Mouse (Mus musculus) heart, adult 11 months (tissue): ENCODE measurements around the gene Il2ra.

ENCODE experiments used
- DNase-seq: peaks from one replicate; pipeline ENCODE4 v3.0.0; 2022

Gene Il2ra

DNA sequence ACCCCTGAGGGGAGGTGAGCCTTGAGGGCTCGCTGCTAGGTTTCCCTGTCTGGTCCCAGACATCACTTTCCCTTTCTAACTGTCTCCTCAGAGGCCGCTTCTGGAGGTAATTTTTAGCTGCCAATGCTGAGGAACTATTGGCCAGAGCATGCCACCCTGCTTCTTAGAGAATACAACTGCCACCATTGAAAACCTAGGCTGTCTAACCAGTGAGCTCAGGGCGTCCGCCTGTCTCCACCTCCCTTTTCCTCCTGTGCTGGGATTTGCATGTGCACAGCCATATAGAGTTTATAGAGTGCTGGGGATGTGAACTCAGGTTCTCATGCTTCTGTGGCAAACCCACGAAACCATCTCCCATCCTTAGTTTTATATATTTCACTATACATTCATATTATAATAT is 11.2 kb downstream of the Il2ra start:
- no peak for DNase-seq

DNA sequence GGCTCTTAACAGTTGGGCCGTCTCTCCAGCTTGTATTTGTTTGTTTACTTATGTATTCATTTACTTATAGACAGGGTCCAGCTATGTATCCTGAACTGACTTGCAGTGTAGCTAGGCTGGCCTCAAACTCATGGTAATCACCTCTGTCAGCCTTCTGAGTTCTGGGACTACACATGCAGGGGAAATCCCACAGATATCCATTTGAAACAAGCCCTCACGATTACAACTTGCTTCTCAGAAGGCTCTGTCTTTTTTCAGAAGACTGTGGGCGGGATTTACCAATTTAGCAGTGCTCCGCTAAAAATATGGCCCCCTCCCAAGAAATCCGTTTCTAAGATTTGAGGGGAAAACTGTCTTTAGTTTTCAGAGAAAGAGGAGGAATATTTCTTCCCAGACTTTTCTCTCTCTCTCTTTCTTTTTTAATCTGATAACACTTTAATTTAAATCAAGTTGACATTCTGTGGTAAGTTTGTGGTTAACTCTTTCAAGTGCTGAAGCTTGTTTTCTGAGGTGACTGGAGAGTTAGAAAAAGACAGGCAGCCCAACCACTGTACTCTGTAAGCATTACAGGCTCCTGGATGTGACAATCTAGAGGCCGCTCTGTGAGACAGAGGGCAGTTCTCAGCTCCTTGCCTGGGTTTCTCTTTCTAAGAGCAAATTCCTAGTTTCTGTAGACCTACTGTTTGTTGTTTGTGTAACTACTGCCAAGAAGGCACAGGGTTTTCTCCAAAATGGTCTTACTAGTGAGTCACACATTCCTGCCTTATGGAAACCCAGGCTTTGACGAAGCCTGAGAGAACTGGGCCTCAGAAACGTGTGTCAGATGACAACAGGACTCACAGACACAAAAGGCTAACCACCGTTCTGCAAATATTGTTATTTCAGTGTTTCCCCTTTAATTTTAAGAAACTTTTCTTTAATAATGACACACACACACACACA is 12.7 kb downstream of the Il2ra start:
- no peak for DNase-seq

DNA sequence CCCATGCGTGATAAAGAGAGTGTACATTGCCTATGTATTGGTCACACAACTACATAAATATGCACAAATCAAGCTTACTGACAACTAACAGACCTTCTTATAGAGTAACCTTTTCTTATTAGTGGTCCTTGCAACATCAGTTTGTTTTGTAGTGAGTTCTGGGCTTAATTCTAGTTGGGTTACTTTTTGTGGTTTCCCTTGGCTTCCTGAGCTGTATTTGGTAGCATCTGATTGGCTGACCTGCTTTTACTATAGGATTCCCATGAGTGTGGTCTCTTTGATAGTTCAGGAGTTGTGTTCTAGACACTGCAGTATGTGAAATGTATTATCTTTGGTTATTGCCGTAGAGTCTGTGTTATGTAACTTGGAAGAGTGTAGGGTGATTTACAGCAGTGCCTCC is 15.0 kb downstream of the Il2ra start:
- no peak for DNase-seq

DNA sequence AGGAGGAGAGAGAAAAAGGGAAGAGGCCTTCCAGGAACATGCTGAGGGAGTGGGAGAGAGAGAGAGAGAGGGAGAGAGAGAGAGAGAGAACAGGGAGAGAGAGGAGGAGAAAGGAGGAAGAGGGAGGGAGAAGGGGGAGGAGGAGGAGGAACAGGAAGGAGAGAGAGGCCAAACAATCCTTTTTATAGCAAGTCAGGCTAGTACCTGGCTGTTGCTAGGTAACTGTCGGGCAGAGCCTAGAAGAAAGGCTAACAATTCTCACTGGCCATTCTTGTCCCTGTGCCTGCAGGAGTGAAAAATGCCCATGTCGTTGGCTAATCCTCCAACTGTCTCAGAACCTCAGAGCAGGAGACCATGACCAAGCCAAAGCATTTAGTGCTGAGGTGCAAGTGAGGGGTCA is 16.7 kb downstream of the Il2ra start:
- no peak for DNase-seq

DNA sequence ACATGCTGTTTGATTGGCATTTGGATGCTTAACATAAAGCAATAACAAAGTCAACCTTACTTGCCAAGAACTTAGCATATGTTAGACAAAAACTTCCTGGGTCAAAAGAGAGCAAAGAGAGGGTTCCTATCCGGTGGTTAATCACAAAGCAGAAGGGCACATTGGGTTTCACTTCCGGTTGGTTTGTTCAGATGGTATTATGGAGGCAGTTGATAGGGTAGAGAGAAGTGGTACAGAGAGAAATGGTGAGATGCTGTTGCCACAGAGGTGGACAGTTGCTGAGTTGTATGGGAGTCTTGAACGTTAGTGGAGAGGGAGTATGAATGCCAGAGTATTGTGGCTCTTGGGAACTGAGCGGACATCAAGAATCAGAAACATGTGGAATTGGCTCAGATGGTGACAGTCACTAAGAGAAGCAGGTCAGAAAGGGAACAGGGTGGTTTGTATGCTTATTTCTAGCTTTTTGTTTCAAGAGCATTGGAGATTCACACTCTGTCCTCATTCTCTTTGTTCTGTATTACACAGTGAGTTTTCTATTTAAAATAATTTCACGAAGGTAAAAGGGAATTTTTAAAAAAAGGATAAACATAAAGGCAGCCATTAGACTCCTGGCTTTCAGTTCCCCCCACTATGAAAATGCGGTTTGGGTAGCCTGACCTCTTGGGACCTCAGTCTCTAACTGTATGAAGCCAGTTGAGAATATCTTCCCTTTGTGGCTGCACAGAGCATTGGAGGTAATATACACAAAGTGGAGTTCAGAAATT is 19.7 kb downstream of the Il2ra start:
- no peak for DNase-seq

DNA sequence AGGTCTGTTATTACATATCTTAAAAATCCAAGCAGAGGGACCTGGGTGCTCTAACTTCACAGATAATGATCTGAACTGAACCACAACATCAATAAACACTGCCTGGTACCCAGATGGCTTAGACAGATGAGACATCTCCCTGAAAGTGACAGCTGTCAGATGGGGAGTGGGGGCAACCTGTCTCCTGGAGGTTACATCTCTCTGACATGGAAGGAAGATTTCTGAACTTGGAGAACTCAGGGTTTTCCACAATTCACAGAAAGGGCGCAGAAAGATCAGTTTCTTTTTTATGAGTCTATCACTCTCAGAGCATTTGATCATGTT is 20.3 kb downstream of the Il2ra start:
- no peak for DNase-seq

DNA sequence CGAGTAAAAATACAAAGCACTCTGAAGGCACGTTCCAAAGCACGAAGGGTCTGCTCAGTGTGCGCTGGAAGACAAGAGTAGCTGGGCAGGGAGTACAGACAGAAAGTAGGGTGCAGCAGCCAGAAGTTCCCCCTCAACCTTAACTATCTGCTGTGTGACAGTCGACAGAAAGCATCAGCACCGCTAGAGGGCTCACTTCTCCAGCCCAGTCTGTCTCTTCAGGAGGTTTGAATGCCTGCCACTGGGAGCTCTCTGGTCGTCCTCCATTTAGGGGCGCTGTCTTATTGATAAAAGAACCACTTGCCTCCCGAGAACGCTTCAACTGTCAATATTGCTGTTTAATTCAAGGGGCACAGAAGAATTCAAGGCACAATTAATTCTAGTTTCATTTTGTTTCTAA is 21.4 kb downstream of the Il2ra start:
- peak; percentile 97 for DNase-seq

DNA sequence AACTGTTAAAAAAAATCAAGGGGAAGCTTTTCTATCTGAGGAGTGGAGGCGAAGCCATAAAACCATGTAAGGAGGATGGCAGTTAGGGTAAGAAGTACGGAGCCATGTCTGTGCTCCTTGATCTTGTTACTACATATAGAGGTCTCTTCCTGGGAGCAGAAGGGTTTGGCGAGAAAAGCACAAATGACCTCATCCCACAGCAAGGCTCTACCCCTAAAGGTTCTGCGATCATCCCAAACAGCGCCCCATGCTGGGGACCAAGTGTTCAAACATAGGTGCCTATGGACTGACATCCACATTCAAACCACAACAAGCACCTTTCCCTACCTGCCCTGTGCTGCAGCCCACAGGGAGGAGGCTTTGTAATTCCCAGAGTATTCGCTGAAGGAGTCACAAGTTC is 21.8 kb downstream of the Il2ra start:
- peak; percentile 87 for DNase-seq

DNA sequence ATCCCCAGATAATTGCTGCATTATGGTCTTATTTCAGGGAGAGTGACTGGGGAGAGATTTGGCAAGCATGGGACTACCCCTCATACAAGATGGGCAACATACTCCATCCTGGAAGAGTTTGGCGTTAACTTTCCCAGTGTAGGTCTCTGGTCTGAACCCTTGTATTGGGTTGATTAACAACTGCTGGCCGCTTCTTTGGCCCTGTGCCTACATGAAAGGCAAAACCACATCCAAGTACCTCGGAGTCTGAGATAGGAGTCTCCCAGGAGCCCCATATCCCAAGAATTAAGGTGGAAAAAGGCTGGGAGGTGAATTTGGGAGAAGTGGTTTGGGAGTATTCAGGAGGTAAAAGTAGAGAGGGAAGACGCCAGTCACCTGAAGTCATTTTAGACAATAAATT is 22.2 kb downstream of the Il2ra start:
- peak; percentile 90 for DNase-seq

DNA sequence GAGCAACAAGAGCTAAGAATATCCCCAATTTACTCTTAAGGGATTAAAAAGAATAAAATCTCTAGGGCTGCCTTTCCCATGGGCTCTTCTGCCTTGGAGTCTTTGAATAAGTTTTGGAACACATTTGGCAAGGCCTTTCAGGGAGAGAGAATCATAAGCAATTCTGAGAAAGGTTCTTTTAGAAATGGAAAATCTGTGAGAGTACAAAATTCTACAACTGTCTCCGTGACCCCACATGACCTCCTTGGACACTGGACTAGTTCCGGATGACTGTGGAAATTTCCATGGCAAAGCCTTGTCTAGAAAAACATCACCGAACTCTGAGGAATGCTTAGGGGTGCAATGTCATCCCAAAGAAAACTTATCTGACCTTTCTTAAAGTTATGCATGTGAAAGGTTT is 22.7 kb downstream of the Il2ra start:
- peak; percentile 92 for DNase-seq

DNA sequence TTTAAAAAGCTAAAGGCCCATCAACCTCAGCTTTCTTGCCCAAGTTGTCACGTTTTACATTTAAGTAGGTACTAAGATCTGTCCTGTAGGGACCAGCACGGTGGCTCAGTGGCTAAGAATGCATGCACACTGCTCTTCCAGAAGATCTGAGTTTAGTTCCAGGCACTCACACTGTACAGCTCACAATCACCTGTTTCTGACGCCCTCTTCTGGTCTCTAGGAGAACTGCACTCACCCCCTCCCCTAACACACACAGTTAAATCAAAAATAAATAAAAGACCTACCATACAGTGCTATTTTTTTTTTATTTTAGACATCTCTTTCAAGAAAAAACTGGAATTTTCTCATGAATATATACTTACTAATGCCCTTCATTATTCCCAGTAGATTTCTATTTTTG is 29.5 kb downstream of the Il2ra start:
- peak; percentile 19 for DNase-seq

DNA sequence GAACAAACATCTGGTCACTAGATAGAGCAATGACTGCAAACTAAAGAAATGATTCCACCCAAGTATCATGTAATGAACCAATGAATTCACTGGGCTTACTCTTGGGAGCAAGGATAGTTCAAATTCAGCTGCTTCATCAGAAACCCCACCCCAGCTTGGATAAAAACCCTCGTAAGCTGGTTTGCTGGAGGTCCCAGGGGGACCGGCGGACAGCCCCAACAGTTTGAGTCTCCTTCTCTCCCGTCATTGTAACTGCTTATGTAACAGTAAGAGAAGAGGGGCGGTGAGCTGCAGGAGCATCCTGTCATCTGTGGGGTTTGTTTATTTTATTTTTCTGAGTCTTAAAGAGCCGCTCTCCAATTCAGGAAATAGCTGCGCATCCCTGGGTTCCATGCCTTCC is 37.0 kb downstream of the Il2ra start:
- DNase-seq: peak; percentile 97

DNA sequence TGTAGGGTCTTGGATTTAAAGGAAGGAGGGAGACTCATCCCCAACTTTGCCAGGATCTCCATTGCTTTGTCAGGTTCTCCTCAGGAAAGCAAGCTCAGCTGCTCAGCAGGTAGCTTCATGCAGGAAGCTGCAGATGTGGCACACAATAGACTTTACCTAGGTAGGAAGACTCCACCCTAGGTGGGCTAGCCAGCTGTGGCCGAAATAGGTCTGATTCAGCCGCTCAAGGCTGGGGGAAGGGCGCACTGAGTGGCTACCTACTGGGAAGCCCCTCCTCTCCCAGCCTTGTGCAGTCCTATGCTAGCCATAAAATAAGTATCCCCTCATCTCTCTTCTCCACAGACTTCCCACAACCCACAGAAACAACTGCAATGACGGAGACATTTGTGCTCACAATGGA is 40.1 kb downstream of the Il2ra start:
- no peak for DNase-seq

DNA sequence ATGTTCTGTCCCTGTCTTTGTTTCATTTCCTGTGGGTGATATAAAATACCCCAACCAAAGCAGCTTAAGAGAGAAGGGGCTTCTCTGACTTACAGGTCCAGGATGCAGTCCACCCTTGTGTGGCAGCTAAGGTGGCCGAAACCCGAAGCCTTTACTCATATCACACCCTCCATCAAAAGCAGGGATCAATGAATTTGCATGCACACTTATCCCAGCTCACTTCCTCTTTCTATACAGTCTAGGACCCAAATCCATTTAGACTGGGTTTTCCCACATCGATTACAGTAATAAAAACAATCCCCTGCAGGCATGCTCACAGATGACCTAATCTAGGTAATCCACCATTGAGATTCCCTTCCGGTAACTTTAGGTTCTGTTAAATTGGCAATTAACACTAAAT is 43.9 kb downstream of the Il2ra start:
- peak; percentile 48 for DNase-seq

DNA sequence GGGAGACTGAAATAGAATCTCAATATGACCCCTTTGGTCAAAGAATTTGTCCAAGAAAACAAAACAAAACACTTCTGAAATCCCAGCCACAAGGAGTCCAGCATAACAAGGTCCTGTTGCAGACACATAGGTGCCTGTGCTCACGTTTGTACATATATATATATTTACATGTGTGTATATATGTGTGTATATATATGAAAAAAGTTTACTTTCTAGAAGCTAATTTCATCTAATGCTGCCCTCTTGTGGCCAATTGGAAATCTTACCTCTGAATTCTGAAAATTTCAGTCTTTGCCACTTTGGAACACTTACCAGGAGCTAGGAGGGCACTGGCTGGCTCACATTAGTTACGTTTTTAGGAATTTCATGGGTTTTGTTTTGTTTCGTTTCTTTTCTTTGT is 44.8 kb downstream of the Il2ra start:
- DNase-seq: peak; percentile 35

DNA sequence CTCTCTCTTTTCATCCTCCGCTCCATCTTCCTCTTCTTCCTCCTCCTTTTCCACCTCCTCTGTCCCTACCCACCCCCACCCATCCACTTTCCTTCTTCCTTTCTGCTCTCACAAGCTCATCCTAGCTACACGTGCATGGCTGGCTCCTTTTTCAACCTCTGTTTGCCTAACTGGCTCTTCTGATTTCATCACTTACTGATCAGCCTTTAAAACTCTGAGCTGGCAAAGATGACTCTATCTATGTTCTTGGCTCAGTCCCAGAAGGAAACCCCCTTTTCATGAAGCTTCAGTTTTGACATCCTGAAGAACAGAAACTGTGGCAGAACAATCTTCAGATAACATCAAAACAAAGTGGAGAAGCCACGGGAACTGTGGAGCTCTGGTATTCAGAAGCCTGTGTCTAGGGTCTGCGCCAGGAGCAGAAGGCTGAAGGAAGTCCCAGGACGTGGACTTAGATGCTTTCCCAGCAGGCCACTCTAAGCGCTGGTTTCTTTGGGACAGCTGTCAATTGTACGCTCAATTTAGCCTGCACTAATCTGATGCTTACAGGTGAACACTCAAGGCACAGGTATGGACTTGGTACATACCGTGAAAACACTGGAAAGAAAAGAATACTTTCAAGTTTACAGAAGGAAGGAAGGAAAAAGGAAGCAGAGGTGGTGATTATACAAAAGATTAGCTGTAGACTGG is 47.7 kb downstream of the Il2ra start:
- DNase-seq: no peak

DNA sequence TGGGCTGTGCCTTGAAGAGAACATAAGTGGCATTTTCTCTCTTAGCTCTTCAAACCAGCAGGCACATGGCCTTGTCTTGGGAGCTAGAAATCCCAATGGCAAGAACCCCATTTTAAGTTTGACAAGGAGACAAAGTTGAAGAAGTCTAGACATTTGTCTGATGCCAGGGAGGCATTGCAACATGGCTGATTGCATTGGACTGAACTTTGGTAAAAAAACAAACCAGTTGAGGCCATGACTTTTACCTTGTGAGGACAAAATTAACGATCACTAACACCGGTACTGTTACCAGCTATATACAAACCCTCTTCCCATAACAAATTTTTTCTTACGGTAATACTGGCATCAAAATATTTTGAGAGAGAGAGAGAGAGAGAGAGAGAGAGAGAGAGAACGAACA is 50.7 kb downstream of the Il2ra start:
- no peak for DNase-seq

DNA sequence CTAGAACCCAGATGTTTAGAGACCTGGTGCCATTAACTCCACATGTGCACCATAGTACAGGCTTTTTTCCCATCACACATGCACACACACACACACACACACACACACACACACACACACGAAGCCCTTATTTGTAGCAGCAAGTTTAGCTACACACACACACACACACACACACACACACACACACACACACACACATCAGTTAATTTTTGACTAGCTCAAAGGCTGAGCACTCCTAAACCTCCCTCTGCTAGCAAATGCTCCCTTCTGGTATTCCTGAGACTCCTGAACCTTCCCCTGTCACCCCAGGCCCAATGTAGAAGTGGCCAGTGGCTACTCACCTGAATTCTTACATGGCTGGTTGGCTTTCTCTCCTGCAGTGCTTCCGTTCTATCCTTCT is 51.5 kb downstream of the Il2ra start:
- no peak for DNase-seq

DNA sequence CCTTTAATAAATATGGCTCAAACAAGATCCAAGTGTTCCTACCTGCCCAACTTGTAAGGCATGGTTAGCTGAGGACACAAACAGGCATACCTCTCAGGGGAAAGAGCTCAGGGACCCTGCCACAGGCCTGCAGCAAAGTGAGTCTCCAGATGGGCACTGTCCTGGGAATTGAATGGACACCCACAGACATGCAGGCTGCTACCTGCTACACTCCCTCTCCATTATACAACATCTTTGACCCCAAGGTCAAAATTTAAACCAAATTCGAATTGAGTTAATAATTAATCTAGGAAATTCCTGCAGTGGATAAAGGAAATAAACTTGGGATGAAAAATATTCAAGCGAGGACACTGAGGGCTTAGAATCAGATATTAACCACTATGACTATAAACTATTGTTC is 53.3 kb downstream of the Il2ra start:
- DNase-seq: peak; percentile 4

DNA sequence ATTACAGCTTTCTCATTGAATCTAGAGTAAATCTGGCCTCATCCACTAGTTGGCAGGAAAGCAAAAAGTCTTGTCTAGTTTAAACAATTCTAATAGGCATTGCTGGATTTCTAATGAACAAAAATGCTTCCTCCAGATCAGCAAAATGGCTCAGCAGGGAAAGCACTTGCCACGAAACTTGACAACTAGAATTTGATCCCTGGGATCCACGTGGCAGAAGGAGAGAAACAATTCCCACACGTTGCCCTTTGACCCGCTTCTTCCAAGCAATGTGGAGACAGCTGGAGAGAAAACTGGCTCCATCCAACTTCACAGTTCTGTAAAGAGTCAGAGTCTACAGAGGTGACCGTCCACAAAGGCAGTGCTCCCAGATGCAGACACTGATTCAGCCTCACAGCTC is 56.4 kb downstream of the Il2ra start:
- peak; percentile 82 for DNase-seq

DNA sequence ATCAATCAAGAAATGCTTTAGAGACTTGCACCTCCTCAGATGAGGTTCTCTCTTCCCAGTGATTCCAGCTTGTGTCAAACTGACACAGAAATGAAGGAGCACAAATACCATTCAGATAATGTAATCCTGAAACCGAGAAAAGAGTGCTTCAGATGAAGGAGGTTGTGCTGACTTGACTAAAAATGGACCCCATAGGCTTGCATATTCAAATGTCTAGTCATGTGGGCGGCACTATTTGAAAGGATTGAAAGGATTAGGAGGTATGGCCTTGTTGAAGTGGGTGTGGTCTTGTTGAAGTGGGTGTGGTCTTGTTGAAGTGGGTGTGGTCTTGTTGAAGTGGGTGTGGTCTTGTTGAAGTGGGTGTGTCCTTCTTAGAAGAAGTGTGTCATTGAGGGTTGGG is 57.3 kb downstream of the Il2ra start:
- DNase-seq: no peak

DNA sequence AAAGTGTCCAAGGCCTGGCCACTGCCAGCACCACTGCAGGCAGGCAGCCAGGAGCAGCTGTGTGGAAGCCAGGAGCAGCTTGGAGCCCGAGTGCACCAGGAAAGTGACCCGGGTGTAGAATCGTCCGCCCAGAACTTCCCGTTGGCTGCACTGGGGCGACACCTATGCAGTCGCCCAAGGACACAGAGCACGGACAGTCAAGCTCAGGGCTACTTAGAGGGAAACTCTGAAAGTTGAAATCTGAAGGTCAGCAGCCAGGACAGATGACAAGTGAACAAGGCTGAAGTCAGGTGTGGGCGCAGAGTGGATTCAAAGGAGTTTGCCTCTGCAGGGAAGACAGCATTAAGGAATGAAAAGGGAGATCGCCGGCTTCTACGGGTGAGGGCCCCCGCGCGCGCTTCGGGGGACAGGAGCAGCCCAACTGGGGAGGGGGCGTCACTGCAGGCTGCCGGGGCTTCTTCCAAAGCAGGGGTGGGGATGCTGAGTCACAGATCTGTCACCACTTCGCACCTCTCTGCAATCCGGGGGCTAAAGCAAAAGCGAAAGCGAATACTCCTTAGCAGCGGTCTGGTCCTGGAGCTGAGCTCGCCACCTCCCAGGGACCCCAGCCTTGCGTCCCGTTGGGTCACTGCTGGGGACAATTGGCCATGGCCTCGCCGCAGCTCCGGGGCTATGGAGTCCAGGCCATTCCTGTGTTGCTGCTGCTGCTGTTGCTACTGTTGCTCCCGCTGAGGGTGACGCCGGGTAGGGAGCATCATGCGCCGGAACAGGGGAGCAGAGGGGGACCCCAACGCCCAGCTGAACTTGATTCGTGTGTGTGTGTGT is 62.8 kb downstream of the Il2ra start, which contains the start of gene Il15ra:
Il15ra (plus strand) TSS at position 90 of the 825 bp plus-strand sequence.
- DNase-seq: peak; percentile 99
